Mouse (Mus musculus) liver, embryonic 16.5 days (tissue): Measurements from ENCODE around the gene Dars. TPM values are rescaled to one million over a fixed set of nuclear protein-coding genes. Genes with fewer than 3 reads are reported as not detected.

Experiments
- polyA plus RNA-seq: library from polyadenylated mRNA; unstranded; fragments of >200 nt; fragmentation: Nextera tagmentation; extraction: Ambion mirVana; gene quantifications from 2 replicates; pipeline ENCODE4 v1.2.1, GENCODE M21; 2015

Dars gene
- polyA plus RNA-seq, 1 experiment from 2014 or later = 98.0 TPM

Other genes with a start within 250 kb of the Dars start
- 28.1 and 28.5 TPM in 2 replicates for gene Ubxn4, start 173.4 kb downstream of the Dars start, polyA plus RNA-seq
- 0.06 and 0.71 TPM in 2 replicates for gene Lct, start 89.0 kb downstream of the Dars start, polyA plus RNA-seq
- gene Mcm6, start 57.7 kb downstream of the Dars start, polyA plus RNA-seq = 192 and 200 TPM in 2 replicates
- 2.5 TPM in 2 replicates for gene Cxcr4, start 174.9 kb upstream of the Dars start, polyA plus RNA-seq